Mouse (Mus musculus) neural tube, embryonic 11.5 days (tissue): ENCODE measurements around the gene Cgnl1. TPM values are rescaled to one million over a fixed set of nuclear protein-coding genes. Genes with fewer than 3 reads are reported as not detected.

Experiments used
- ATAC-seq: fragments of 200-750 bp; cut with Nextera tagmentation; 2 replicates; pipeline ENCODE4 v1.8.0; 2017; ENCODE audit warnings: moderate number of reproducible peaks, mild to moderate bottlenecking, moderate TSS enrichment, moderate library complexity; ENCODE audit not compliant: insufficient read depth, low FRiP score, low TSS enrichment
- DNase-seq: peaks from one replicate; pipeline ENCODE4 v3.0.0-alpha.2; 2015; ENCODE audit warnings: low spot score
- H3K27ac ChIP-seq: fragments of 300-500 bp; sonication (generic); 2 replicates; pipeline ENCODE4 v1.5.1; 2014; ENCODE audit warnings: low read depth, mild to moderate bottlenecking, low read length
- H3K27me3 ChIP-seq: fragments of 300-500 bp; sonication (generic); 2 replicates; pipeline ENCODE4 v1.6.1; 2014; ENCODE audit warnings: mild to moderate bottlenecking, low read length, mixed read lengths; ENCODE audit not compliant: control insufficient read depth, insufficient read depth
- H3K36me3 ChIP-seq: fragments of 300-500 bp; sonication (generic); 2 replicates; pipeline ENCODE4 v1.6.1; 2014; ENCODE audit warnings: mild to moderate bottlenecking, low read length, moderate library complexity, mixed read lengths; ENCODE audit not compliant: control insufficient read depth, insufficient read depth
- H3K4me1 ChIP-seq: fragments of 300-500 bp; sonication (generic); 2 replicates; pipeline ENCODE4 v1.6.1; 2014; ENCODE audit warnings: low read length, mixed read lengths; ENCODE audit not compliant: control insufficient read depth, insufficient read depth
- H3K4me2 ChIP-seq: fragments of 300-500 bp; sonication (generic); 2 replicates; pipeline ENCODE4 v1.6.1; 2014; ENCODE audit warnings: low read depth, mild to moderate bottlenecking, moderate library complexity
- H3K4me3 ChIP-seq: fragments of 300-500 bp; sonication (generic); 2 replicates; pipeline ENCODE4 v1.5.1; 2014; ENCODE audit warnings: low read depth, low read length
- H3K9ac ChIP-seq: fragments of 300-500 bp; sonication (generic); 2 replicates; pipeline ENCODE4 v1.6.1; 2014; ENCODE audit warnings: mild to moderate bottlenecking, low read length
- H3K9me3 ChIP-seq: fragments of 300-500 bp; sonication (generic); 2 replicates; pipeline ENCODE4 v1.6.1; 2016; ENCODE audit warnings: low read length; ENCODE audit not compliant: control insufficient read depth
- WGBS: fragments of 180-500 bp; shearing (Covaris S2); extraction: QIAGEN DNeasy Blood & Tissue Kit; methylation state at CpG from one replicate; pipeline ENCODE4 v1.1.7; 2014; 5-methylcytosine and 5-hydroxymethylcytosine counted together
- polyA plus RNA-seq: library from polyadenylated mRNA; unstranded; fragments of >200 nt; fragmentation: Nextera tagmentation; extraction: Ambion mirVana; gene quantifications from 2 replicates; pipeline ENCODE4 v1.2.1, GENCODE M21; 2014

The Cgnl1 gene
- polyA plus RNA-seq, 1 experiment from 2014 or later: 7.5 TPM

- H3K4me2 ChIP-seq: no peak overlapping the region
- no peaks in the 10 kb centered on the region for H3K27me3 ChIP-seq
- ATAC-seq (no peak), DNase-seq (peak; percentile 25)
- H3K9me3 ChIP-seq: no peaks in the 10 kb centered on the region
- H3K27ac ChIP-seq: no peak overlapping the region
- no peak overlapping the region for H3K4me3 ChIP-seq
- H3K36me3 ChIP-seq: no peaks in the 10 kb centered on the region
- WGBS: 84% methylated on average over 6 of the region's 6 CpGs
- no peak overlapping the region for H3K9ac ChIP-seq
- H3K4me1 ChIP-seq: no peaks in the 10 kb centered on the region
Measured at GRCm38 (mm10) chr9:71612981-71613380, 158.4 kb downstream of the Cgnl1 start.

GRCm38 (mm10) chr9:71611876-71612275 is 159.5 kb downstream of the Cgnl1 start:
- no peaks in the 10 kb centered on the region for H3K4me1 ChIP-seq
- H3K9ac ChIP-seq: no peak overlapping the region
- H3K27ac ChIP-seq: no peak overlapping the region
- DNase-seq: no peak
- no peaks in the 10 kb centered on the region for H3K9me3 ChIP-seq
- no peaks in the 10 kb centered on the region for H3K36me3 ChIP-seq
- H3K27me3 ChIP-seq: no peaks in the 10 kb centered on the region
- ATAC-seq: no peak
- no peak overlapping the region for H3K4me2 ChIP-seq
- 80% methylated on average over 4 of the region's 4 CpGs for WGBS
- no peak overlapping the region for H3K4me3 ChIP-seq

- Histone ChIP-seq H3K27me3 (no peaks in the 10 kb centered on the region), H3K27ac (no peak overlapping the region), H3K4me2 (no peak overlapping the region), H3K9me3 (no peaks in the 10 kb centered on the region), H3K4me3 (no peak overlapping the region), H3K9ac (no peak overlapping the region), H3K36me3 (no peaks in the 10 kb centered on the region), H3K4me1 (no peaks in the 10 kb centered on the region)
- ATAC-seq (no peak), DNase-seq (no peak)
- 86% methylated on average over 6 of the region's 6 CpGs for WGBS
Measured at GRCm38 (mm10) chr9:71609010-71609409, 162.4 kb downstream of the Cgnl1 start.

- Histone ChIP-seq H3K4me3 (no peak overlapping the region), H3K9ac (no peak overlapping the region), H3K36me3 (no peaks in the 10 kb centered on the region), H3K4me2 (no peak overlapping the region), H3K9me3 (no peaks in the 10 kb centered on the region), H3K27me3 (no peaks in the 10 kb centered on the region), H3K27ac (no peak overlapping the region), H3K4me1 (no peaks in the 10 kb centered on the region)
- ATAC-seq (no peak), DNase-seq (no peak)
- WGBS: 82% methylated on average over 13 of the region's 13 CpGs
Measured at GRCm38 (mm10) chr9:71606296-71607057, 164.9 kb downstream of the Cgnl1 start.

GRCm38 (mm10) chr9:71604914-71605635 is 166.3 kb downstream of the Cgnl1 start:
- WGBS: 45% methylated on average over 6 of the region's 6 CpGs
- no peak for ATAC-seq
- no peak for DNase-seq
- H3K36me3 ChIP-seq: no peaks in the 10 kb centered on the region
- H3K4me3 ChIP-seq: no peak overlapping the region
- no peak overlapping the region for H3K4me2 ChIP-seq
- H3K4me1 ChIP-seq: no peaks in the 10 kb centered on the region
- no peak overlapping the region; the same call in 1 of the 2 replicates for H3K9ac ChIP-seq
- H3K27me3 ChIP-seq: no peaks in the 10 kb centered on the region
- H3K9me3 ChIP-seq: no peaks in the 10 kb centered on the region
- H3K27ac ChIP-seq: no peak overlapping the region

- Histone ChIP-seq H3K9me3 (no peaks in the 10 kb centered on the region), H3K36me3 (no peaks in the 10 kb centered on the region), H3K4me3 (no peak overlapping the region), H3K4me2 (no peak overlapping the region), H3K27me3 (no peaks in the 10 kb centered on the region), H3K4me1 (no peaks in the 10 kb centered on the region), H3K9ac (no peak overlapping the region), H3K27ac (no peak overlapping the region)
- DNase-seq (no peak), ATAC-seq (no peak)
- 86% methylated on average over 7 of the region's 7 CpGs for WGBS
Measured at GRCm38 (mm10) chr9:71599861-71600260, 171.5 kb downstream of the Cgnl1 start.

- no peaks in the 10 kb centered on the region for H3K4me1 ChIP-seq
- no peaks in the 10 kb centered on the region for H3K36me3 ChIP-seq
- ATAC-seq: no peak
- H3K27ac ChIP-seq: no peak overlapping the region
- H3K9me3 ChIP-seq: no peaks in the 10 kb centered on the region
- H3K27me3 ChIP-seq: no peaks in the 10 kb centered on the region
- H3K4me3 ChIP-seq: no peak overlapping the region
- 62% methylated on average over 6 of the region's 6 CpGs for WGBS
- H3K9ac ChIP-seq: no peak overlapping the region
- DNase-seq: no peak
- H3K4me2 ChIP-seq: no peak overlapping the region
Measured at GRCm38 (mm10) chr9:71596888-71597287, 174.5 kb downstream of the Cgnl1 start.

- Histone ChIP-seq H3K36me3 (no peaks in the 10 kb centered on the region), H3K4me2 (peak overlapping the region; percentile 93), H3K27me3 (no peaks in the 10 kb centered on the region), H3K27ac (no peak overlapping the region), H3K4me1 (no peaks in the 10 kb centered on the region), H3K9me3 (no peaks in the 10 kb centered on the region), H3K4me3 (peak overlapping the region; percentile 53; the same call in 1 of the 2 replicates), H3K9ac (peak overlapping the region; percentile 67)
- WGBS: 33% methylated on average over 5 of the region's 6 CpGs
- DNase-seq: no peak
- ATAC-seq: no peak
Measured at GRCm38 (mm10) chr9:71592577-71593285, 178.7 kb downstream of the Cgnl1 start.
